Mouse (Mus musculus): ENCODE data around the gene B230118H07Rik. TPM values are rescaled to one million over a fixed set of nuclear protein-coding genes. Genes with fewer than 3 reads are reported as not detected.

The B230118H07Rik gene
- 100 to 1,000 TPM in 2 of 4 experiments, 10 to 100 TPM in 2; 80.6 to 111 (median 96.6) TPM for total RNA-seq (2022)

- DNase-seq (ENCODE audit: low spot score in 2 of 2): no peak
These were observed at the start of gene B230118H07Rik, which contains the start of gene Rag1 for GRCm38 (mm10) chr2:101649114-101649671. B230118H07Rik (minus strand) TSS chr2:101649532. Rag1 (minus strand) TSS chr2:101649501.

GRCm38 (mm10) chr2:101695584-101695983 is 46.3 kb upstream of the B230118H07Rik start:
- DNase-seq (ENCODE audit: low spot score in 2 of 2): no peak

- no peak for DNase-seq (ENCODE audit: low spot score in 2 of 2)
These were observed 44.4 kb upstream of the B230118H07Rik start for GRCm38 (mm10) chr2:101693577-101694215.

GRCm38 (mm10) chr2:101693043-101693442 is 43.7 kb upstream of the B230118H07Rik start:
- no peak for DNase-seq (ENCODE audit: low spot score in 2 of 2)

GRCm38 (mm10) chr2:101690252-101690827 is 41.0 kb upstream of the B230118H07Rik start:
- DNase-seq (ENCODE audit: low spot score in 2 of 2): no peak

- no peak for DNase-seq (ENCODE audit: low spot score in 2 of 2)
These were observed 38.7 kb upstream of the B230118H07Rik start for GRCm38 (mm10) chr2:101688011-101688410.

- peak; percentile 21 to 53 for DNase-seq (ENCODE audit: low spot score in 2 of 2)
These were observed 35.1 kb upstream of the B230118H07Rik start for GRCm38 (mm10) chr2:101684421-101684820.

- DNase-seq (ENCODE audit: low spot score in 2 of 2): no peak
These were observed 29.9 kb upstream of the B230118H07Rik start for GRCm38 (mm10) chr2:101679164-101679784.

GRCm38 (mm10) chr2:101678236-101679021 is 29.1 kb upstream of the B230118H07Rik start, which contains the start of gene Traf6:
Traf6 (plus strand) TSS chr2:101678429.
- DNase-seq (ENCODE audit: low spot score in 2 of 2): peak; percentile 71 to 75

- no peak for DNase-seq (ENCODE audit: low spot score in 2 of 2)
These were observed 24.2 kb upstream of the B230118H07Rik start for GRCm38 (mm10) chr2:101673547-101673946.

GRCm38 (mm10) chr2:101668751-101669150 is 19.4 kb upstream of the B230118H07Rik start:
- DNase-seq (ENCODE audit: low spot score in 2 of 2): no peak

GRCm38 (mm10) chr2:101665703-101666092 is 16.4 kb upstream of the B230118H07Rik start:
- DNase-seq (ENCODE audit: low spot score in 2 of 2): no peak

- DNase-seq (ENCODE audit: low spot score in 2 of 2): peak; percentile 15 to 37
These were observed 15.8 kb upstream of the B230118H07Rik start for GRCm38 (mm10) chr2:101665058-101665702.

- DNase-seq (ENCODE audit: low spot score in 2 of 2): no peak
These were observed 11.2 kb upstream of the B230118H07Rik start for GRCm38 (mm10) chr2:101660536-101660935.

GRCm38 (mm10) chr2:101652921-101653597 is 3.7 kb upstream of the B230118H07Rik start:
- peak; percentile 34 to 35 for DNase-seq (ENCODE audit: low spot score in 2 of 2)

- no peak for DNase-seq (ENCODE audit: low spot score in 2 of 2)
These were observed 3.0 kb upstream of the B230118H07Rik start for GRCm38 (mm10) chr2:101652204-101652920.

- DNase-seq (ENCODE audit: low spot score in 2 of 2): no peak
These were observed 1.1 kb upstream of the B230118H07Rik start for GRCm38 (mm10) chr2:101650446-101650845.

- DNase-seq (ENCODE audit: low spot score in 2 of 2): no peak
These were observed 971 bp downstream of the B230118H07Rik start for GRCm38 (mm10) chr2:101648361-101648760.

- DNase-seq (ENCODE audit: low spot score in 2 of 2): no peak
These were observed 3.5 kb downstream of the B230118H07Rik start for GRCm38 (mm10) chr2:101645841-101646240.
